Mouse (Mus musculus) stomach, postnatal 0 days (tissue): ENCODE results near the gene Ak8.

Experiments
- CTCF ChIP-seq: IDR thresholded peaks from 2 replicates; pipeline ENCODE4 v1.5.1; 2016; ENCODE audit warnings: antibody characterized with exemption, low read depth, mild to moderate bottlenecking, moderate library complexity
- EP300 ChIP-seq: optimal IDR thresholded peaks from 2 replicates; pipeline ENCODE3; 2016; ENCODE audit warnings: antibody characterized with exemption

DNA sequence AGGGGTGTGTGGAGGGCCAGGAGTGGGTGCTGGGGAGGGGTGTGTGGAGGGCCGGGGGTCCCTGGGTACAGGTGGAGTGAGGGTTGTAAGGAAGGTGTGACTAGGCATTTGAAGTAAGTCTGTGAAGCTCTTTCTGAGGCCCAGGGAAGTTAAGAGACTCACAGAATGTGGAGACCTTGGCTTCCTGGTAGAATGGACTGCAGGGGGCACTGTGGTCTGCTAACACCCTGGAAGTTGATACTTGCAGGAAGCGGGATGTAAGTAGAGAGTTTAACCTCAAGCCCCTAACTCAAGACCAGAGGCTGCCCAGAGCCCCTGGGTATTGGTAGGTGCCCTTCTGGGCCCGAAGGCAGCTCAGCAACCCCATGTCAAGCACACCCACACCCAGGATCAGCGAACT, 56.2 kb downstream of the Ak8 start:
- TF ChIP-seq CTCF = peak; percentile 82
- TF ChIP-seq EP300 = no peak
